Mouse (Mus musculus) megakaryocyte, adult 5-6 weeks (primary cell): ENCODE data around the gene Gm45140. TPM values are rescaled to one million over a fixed set of nuclear protein-coding genes. Genes with fewer than 3 reads are reported as not detected.

Experiments used
- ATAC-seq: 2 replicates; pipeline ENCODE4 v1.8.0; 2016; ENCODE audit warnings: mild to moderate bottlenecking, inconsistent platforms; ENCODE audit not compliant: poor library complexity, severe bottlenecking
- total RNA-seq, 2 experiments: library from RNA; stranded (forward) in 1 of 2; stranded (reverse) in 1 of 2; fragments of 153-499, 151-499 nt in 1 of 2; fragments of 221-1000, 200-1000 nt in 1 of 2; gene quantifications; 2 replicates each; pipeline versions ENCODE4 v1.2.3 to v1.2.4; 2015 to 2017

Gm45140 gene
- total RNA-seq (2015) (2.5 and 6.0 TPM in 2 replicates), total RNA-seq (2017) (25.6 and 28.7 TPM in 2 replicates)

DNA sequence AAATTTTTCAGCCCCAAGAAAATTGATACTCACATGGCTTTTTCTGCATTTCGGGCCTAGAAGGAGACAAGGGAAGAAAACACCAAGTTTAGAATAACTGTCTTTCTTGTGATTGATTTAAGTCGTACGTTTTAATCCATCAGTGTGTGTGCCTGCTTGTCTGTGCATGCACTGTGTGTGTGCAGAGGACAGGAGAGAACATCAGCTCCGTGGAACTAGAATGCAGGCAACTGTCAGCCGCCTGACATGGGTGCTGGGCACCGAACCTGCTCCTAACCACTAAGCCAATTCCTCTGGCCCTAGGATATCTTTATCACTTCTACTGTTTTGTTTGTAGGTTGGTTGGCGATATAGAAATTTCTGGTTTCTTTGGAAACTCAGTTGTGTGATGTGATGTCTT lies at the start of gene Gm45140:
Gene Gm45140 (minus strand): TSS at position 101 of the 400 bp plus-strand sequence.
- ATAC-seq, result no peak

DNA sequence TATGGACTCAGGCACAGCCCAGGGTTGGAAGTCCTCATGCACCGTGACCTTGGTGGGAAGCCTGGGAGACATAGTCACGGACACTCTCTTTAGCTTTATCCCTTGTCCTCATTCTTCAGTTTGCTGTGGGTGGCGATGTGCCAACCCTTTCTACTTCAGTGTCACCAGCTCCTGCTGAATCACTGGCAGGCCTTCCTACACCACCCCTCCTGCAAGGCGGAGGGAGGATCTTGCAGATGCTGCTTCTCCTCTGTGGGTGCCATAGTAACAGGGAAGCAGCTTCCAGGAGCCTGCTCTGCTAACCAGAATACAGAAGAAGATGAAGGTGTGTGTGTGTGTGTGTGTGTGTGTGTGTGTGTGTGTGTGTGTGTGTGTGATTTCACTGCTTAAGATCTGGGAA lies 47.2 kb upstream of the Gm45140 start:
- ATAC-seq, result no peak

DNA sequence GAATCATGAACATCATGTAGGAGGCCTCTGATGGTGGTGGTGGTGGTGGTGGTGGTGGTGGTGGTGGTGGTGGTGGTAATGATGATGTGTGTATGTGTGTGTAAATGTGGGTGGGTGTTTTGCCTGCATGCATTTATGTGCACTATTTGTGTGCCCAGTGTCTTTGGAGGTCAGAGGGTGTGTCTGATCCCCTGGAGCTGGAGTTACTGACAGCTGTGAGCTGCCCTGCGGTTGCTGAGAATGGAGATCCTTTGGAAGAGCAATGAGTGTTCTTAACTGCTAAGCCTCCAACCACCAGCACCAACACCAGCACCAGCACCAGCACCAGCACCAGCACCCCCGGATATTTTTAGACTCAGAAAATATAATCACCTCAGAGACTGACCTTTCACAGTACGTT lies 46.6 kb upstream of the Gm45140 start:
- no peak for ATAC-seq

DNA sequence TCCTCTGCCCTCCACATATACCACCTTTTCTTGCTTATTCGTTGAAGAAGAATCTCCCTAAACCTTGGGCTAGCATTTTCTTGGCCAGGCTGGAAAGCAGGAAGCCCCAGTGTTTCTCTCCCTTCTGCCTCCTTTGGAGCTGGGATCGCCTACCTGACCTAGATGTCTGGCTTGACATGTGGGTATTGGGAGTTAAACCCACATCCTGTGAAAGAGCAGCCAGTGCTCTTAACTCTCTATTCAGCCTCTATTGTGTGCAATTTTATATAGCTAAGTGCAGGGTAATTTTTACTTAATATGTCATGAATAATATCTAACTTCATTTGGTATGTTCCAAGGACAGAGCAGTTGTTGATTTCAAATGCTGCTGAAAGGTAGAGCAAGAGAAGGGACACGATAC lies 44.0 kb upstream of the Gm45140 start:
- ATAC-seq, result no peak

DNA sequence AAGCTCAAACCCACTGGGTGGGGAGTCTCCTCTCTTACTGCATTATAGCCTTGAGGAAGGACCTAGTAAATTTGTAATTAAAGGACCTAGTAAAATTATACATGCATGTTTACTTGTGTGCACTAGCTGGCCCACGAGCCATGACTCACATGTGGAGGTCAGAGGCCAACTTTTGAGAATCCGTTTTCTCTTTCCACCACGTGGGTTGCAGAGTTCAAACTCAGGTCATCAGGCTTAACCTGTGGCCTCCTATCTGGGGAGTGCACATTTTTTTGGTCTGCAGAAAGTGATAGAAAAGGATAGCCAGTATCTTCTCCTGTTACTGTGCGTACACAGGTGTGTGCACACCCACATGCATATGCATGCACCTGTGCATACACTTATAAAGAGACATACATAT lies 43.4 kb upstream of the Gm45140 start:
- no peak for ATAC-seq

DNA sequence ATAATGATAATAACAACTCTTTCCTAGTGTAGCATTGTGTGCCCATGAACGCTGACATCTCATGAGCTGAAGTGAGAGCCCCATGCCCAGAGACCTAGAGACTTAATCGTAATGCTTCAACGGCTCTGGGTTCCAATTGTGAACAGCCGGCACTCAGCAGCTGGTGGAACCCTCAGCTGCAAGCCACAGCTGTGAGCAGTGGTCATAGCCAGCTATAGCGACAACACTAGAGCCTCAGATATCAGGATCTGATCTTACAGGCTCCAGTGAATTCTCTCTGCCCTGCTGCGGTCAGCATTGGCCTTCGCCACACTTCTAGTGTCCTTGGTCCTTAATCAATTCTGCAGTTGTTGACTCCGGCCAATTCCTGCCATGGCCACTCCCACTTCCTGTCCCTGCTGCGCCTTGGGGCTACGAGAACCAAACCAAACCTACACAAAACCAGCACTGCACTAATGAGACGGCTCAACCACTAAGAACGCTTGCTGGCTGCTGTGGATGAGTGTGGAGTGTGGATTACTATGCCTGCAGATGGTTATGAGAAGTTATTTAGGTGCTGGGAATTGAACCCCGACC lies 40.6 kb upstream of the Gm45140 start:
- peak; percentile 62 for ATAC-seq

DNA sequence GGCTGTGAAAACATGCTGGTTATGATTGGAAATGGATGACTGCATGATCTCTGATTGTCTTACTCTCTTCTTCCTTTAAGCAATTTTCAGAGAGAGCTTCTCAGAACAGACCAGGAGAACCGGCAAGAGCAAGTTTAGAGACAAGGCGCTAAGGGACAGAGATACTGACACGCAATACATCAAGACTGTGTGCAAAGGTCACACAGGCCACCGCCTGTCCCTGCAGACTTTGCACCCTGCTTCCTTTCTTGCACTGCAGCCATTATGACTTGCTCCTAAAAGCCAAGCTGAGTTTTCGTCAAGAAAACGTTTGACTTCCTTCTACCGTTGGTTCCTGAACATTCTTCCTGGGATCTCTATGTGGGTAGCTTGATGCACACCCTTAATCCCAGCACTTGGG lies 40.0 kb upstream of the Gm45140 start:
- ATAC-seq, result no peak

DNA sequence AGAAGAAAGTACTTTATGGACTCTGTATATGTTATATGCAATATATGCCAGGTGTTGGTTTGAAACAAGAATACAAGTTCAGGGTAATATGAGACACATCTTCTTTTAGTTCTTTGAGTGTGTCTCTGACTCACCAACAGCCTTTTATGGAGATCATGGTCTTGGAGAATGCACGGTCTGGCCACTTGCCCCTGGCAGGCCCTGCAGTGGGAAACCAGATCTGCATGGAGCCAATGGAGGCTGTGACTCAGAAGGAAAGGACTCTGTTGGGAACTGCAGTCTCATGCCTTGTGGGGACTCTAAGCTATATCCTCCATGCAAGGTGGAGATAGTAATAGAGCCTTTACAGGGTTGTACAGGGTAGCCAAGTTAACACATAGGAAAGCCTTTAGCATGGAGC lies 39.5 kb upstream of the Gm45140 start:
- no peak for ATAC-seq

DNA sequence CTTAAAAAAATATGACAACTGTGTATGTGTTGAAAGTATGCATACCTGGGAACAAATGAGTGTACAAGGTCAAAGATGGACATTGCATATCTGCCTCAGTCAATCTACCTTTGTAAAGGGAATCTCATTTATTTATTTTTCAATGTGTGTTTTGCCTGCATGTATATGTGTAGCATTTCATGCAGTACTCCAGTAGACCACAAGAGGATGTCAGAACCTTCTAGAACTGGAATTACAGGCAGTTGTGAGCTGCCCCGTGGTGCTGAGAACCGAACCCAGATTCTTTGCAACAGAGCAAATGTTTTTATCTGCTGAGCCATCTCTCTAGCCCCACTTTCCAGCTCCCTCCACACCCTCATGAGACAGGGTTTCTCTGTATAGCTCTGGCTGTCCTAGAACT lies 38.4 kb upstream of the Gm45140 start:
- ATAC-seq, result no peak

DNA sequence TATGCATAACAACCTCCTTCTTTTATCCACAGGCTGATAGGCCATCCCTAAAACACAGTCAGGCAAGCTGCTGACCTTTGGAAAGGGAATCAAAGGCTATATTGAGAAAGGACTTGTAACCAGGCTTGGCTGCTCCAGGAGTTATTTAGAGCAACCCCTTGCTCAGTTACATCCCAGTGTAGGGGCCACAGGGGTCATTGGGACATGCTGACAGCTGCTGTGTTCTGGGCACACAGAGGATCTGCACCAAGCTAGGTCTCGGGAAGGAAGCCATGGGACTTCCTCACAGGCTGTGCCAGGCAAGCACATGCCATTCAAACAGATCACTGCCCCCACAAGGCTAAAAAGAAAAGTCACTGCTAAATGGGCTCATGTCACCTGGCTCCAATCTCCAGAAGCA lies 37.5 kb upstream of the Gm45140 start:
- ATAC-seq, result no peak

DNA sequence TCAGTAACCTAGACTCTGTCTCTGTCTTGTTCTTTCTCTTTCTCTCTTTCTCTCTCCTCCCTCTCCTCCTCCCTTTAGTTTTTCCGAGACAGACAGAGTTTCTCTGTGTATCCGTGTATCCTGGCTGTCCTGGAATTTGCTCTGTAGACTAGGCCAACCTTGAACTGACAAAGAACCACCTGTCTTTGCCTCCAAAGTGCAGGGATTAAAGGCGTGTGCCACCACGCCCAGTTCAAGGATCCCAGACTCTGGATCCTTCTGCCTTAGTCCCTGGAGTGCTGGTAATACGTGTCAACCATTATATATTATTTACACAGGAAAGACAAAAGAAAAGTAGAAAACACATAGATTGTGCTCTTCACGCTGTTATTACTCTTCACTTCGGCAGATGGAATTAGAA lies 35.6 kb upstream of the Gm45140 start:
- ATAC-seq, result no peak

DNA sequence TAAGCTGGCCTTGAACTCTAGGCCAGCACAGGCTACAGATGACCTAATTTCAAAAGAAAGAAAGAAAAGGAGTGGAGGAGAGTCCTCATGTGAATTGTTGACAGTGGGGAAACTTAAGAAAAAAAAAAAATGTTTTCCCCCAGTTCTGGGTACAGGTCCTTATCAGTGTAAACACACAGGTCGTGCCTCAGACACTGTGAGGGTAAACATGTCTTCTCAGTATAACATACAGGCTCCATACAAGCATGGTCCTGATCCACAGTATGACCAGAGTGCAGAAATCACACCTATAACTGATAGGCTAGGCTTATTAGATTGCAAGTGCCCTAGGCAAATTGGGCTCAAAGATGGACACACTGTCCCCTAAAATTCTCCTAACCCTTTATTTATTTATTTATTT lies 34.8 kb upstream of the Gm45140 start:
- no peak for ATAC-seq

DNA sequence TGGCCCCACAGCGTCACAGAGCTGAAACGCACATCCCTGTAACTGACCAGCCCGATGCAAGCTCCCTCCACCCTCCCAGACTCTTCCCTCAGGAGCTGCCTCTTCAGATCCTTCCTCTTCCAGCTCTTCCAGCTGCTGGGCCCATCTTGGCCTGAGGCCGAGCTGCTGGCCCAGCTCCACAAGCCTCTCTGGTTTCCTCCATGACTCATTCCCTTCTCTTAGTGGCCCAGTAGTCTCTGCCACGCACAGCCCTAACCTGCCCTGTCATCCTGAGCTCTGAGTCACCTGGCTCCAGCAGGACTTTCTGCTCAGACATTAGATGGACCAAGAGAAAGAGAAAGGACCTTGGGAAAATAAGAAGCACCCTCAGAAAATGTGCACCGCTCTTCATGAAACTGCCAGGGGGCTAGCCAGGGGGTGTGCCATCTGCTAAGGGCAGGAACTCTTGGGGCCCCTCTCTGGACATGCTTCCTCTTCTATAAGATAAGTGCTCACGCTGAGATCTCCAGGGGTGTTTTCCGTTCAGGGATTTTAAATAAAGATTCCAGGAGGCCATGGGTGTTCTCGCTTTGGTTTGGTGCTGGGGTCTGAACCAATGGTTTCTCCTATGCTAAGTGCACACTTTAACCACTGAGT lies 33.4 kb upstream of the Gm45140 start:
- ATAC-seq, result no peak; the same call in 1 of the 2 replicates

DNA sequence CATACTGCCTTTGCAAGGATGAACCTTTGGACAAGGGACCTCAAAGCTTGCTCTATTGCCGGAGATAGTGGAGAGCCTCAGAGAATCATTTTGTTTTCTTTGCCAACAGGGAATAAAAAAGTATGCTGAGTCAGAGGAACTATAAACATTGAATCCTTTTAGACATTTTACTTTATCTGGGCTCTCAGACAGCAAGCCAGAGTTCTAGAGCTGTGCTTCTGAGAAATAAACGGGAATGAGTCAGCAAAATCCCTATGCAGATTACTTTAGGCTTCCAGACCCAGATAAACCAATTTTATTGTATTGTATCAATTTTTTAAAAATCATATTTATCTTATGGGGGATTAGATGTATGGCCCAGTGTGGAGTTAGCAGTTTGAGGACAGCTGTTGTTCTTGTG lies 31.7 kb upstream of the Gm45140 start:
- ATAC-seq, result no peak

DNA sequence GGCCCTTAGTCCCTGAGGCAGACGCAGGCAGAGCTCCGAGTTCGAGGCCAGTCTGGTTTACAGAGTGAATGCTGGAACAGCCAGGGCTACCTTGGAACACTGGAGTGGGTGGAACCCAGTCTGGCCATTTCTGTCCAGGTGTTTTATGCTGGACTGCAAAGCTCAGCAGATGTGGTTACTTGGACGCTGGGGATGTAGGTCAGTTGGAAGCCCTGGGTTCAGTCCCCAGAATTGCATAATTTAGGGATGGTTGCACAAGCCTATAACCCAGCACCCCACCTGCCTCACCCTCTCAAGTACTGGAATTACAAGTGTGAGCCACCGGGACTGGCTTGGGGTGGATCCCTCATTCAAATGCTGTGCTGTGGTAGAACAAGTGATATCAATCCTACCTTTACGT lies 30.6 kb upstream of the Gm45140 start:
- no peak for ATAC-seq

DNA sequence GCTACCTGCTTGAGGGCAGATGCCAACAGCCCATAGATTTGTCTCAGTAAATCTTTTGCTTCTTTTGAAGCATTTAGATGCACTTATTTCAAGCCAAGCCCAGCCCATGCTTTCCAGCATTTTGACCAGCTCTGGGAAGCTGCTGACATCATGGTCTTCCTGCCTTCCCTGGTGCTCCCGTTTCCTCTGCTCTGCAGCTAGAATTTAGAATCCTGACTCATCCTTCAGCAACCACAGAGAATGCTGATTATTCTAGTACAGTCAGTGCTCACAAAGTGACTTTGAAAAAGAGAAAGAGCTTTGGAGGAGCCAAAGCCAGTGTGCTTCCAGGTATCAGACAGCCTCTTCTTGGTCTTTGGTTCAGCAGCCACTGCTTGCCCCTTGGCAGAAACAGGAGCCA lies 21.5 kb upstream of the Gm45140 start:
- ATAC-seq, result no peak

DNA sequence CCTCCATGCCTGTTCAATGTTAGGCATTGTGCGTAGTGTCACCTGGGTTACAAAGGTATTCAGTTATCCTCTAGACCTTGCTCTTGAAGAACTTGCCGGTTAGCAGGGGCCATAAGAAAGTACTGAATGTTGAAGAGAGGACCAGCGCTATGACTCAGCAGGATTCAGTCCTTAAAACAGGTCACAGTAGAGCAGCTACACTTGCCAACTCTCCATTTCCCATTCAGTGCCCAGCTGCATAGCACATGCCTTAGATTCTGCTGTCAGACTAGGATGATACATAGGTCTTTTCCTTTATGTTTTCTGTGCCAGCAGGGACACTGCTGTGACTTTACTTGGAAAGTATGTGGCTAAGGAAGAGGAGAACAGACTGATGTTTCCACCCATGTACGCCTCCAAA lies 17.9 kb upstream of the Gm45140 start:
- ATAC-seq, result no peak

DNA sequence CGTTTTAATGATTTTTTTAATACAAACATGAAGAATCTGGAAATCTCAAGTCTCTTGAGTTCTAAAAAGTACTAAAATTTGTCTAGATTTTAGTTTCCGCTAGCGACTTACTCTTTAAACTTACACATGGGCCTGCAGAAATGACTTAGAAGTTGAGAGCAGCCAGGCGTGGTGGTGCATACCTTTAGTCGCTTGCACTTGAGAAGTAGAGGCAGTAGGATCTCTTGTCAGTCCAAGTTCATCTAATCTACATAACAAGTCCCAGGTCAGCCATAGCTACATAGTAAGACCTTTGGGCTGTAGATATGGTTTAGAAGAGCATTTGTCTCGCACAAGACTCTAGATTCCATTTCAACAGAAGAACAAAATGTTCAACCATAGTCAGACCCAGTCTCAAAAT lies 16.3 kb upstream of the Gm45140 start:
- ATAC-seq, result no peak

DNA sequence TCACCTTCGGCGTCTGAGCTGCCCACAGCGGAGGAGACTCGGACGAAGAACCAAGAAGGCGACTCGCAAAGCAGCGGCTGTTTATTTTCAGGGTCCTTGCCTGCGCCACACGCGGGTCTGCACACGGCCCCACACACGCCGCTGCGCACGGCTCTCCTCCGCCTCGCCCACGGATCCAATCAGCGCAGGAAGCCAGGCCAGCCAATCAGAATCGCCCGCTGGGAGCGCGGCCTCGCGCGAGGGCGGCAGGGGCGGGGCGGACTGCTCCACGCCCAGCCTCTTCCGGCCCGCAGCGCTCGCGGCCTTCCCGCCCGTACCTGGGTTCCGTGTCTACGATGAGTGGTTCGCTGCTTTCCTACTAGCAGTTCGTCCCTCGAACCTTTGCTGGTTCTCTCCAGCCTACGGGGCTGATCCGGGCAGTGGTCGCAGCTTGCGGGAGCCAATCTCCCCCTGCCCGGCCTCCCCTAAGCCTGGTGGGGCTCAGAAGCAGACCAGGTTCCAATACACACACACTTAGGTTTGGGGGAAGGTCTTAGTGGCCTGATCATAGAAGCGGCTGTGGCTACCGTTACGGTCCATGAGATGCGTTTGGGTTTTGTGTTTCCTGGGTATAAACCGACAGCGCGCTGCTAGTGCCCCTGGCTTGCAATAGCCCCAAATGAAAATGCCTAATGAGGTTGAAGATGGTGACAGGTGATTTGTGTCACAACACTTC lies 15.5 kb upstream of the Gm45140 start, which contains the start of gene Cnbp:
Gene Cnbp (minus strand): TSS at position 207 of the 715 bp plus-strand sequence.
- peak; percentile 99 for ATAC-seq

DNA sequence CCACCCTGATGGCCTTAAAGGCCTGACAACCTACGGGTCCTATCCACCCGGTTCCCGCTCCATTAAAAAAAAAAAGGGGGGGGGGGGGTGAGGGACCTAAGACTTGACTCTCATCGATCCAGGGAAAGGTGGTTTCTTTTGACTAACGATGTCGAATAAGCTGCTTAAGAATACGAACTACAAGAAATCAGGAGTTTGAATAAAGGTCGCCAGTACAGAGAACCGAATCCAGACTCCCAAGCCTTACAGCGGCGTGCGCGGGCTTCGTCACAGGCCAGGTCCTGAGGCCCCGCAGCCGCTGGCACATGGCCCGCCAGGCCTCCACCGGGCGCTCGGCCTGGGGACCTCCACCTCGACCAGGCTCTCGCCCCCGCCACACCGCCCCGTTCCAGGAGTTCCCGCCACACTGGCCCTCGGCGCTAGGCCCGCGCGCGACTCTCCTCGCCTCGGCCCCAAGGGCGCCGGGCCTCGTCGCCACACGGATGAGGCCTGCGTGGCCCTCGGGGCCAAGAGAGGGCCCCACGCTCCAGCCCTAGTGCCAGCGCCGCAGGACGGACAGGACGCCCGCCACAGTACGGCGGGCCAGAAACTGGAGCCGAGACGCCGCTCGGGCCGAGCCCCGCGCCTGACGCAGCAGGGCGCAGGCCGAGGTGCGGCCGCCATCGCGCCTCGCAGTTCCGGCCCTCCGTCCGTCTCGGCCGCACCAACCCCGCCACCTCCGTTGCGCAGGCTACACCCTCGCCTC lies 14.7 kb upstream of the Gm45140 start:
- peak; percentile 51 for ATAC-seq

DNA sequence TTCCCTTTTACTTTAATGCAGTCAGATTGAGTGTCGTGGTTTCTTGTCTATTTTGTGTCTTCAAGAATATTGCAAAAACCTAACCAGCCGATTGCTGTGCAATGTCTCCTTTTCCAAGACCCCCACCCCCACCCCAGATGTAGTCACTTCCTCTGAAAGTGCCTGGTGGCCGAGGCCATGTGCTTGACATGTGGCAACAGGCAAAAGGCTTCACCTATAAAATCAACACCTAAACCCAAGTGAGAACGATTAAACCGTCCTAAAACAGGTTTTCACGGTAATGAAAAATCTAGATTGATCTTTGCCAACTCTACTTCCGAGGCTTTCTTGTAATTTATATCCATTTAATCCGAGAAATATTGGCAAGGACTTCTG lies 14.2 kb upstream of the Gm45140 start:
- 0 out of 2 replicates have a peak, but pooled peaks have one; percentile 14 for ATAC-seq

DNA sequence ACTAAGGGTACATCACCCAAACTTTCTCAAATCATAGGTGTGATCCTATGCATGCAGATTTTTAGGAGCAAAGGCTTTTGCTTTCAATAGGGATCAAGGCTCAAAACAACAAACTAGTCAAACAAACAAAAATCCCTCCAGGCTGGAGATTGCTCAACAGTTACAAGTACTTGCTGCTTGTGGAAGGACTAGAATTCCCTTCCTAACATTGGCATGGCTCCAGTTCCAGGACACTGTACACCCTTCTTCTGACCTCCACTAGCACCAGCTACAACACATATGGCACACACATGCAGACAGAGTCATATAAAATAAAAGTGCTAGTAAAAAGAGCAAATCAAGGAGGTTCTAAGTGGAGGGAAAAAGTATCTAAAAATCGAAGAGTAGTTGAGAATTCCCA lies 11.2 kb upstream of the Gm45140 start:
- no peak for ATAC-seq
